Mouse (Mus musculus) megakaryocyte, embryonic 14.5 days (primary cell): ENCODE data around the gene Fxn. TPM values are rescaled to one million over a fixed set of nuclear protein-coding genes. Genes with fewer than 3 reads are reported as not detected.
A peak's percentile ranks its signal among the peaks of the same experiment; 100 is the strongest.

Experiments
- H3K27me3 ChIP-seq: replicated peaks from 2 replicates; pipeline ENCODE3; 2012; ENCODE audit warnings: inconsistent platforms
- H3K36me3 ChIP-seq: replicated peaks from 2 replicates; pipeline ENCODE3; 2012; ENCODE audit warnings: low read length, inconsistent platforms, mixed read lengths
- H3K4me1 ChIP-seq: 2 replicates; pipeline ENCODE4 v1.6.1; 2012; ENCODE audit warnings: inconsistent platforms
- H3K4me3 ChIP-seq: replicated peaks from 2 replicates; pipeline ENCODE3; 2012; ENCODE audit warnings: moderate library complexity, mild to moderate bottlenecking, inconsistent platforms
- H3K9me3 ChIP-seq: 2 replicates; pipeline ENCODE4 v1.6.1; 2012; ENCODE audit warnings: inconsistent platforms
- FLI1 ChIP-seq: IDR thresholded peaks from 2 replicates; pipeline ENCODE4 v1.6.1; 2012; ENCODE audit warnings: low read length, inconsistent platforms, mixed read lengths
- GATA1 ChIP-seq: IDR thresholded peaks from 3 replicates; pipeline ENCODE4 v1.6.1; 2012; ENCODE audit warnings: mixed read lengths, low read length, inconsistent platforms, borderline replicate concordance
- polyA plus RNA-seq: library from polyadenylated mRNA; stranded (reverse); fragments of >175 nt; gene quantifications from 2 replicates; pipeline ENCODE4 v1.2.3, GENCODE M21; 2012; ENCODE audit warnings: low replicate concordance; ENCODE audit not compliant: insufficient read depth

The Fxn gene
- polyA plus RNA-seq, 1 experiment = 35.9 TPM

GRCm38 (mm10) chr19:24271746-24272426 lies 8.5 kb downstream of the Fxn start:
- Histone ChIP-seq H3K4me1 (peaks cover 8% of the 10 kb centered on the region), H3K36me3 (peaks cover 61% of the 10 kb centered on the region), H3K9me3 (no peaks in the 10 kb centered on the region), H3K27me3 (no peaks in the 10 kb centered on the region), H3K4me3 (peak overlapping the region; percentile 59)
- TF ChIP-seq FLI1 (no peak), GATA1 (no peak)

- H3K4me3 ChIP-seq = no peak overlapping the region
- H3K9me3 ChIP-seq = no peaks in the 10 kb centered on the region
- peaks cover 8% of the 10 kb centered on the region for H3K4me1 ChIP-seq
- H3K36me3 ChIP-seq = peaks cover 58% of the 10 kb centered on the region
- TF ChIP-seq GATA1 (no peak), FLI1 (no peak)
- H3K27me3 ChIP-seq = no peaks in the 10 kb centered on the region
These were observed 9.1 kb downstream of the Fxn start for GRCm38 (mm10) chr19:24271326-24271725.

GRCm38 (mm10) chr19:24268531-24268930 lies 11.9 kb downstream of the Fxn start:
- H3K4me3 ChIP-seq = no peak overlapping the region
- no peaks in the 10 kb centered on the region for H3K27me3 ChIP-seq
- TF ChIP-seq GATA1 = no peak
- no peak for TF ChIP-seq FLI1
- peaks cover 63% of the 10 kb centered on the region for H3K36me3 ChIP-seq
- H3K4me1 ChIP-seq = peaks cover 8% of the 10 kb centered on the region
- no peaks in the 10 kb centered on the region for H3K9me3 ChIP-seq

- H3K9me3 ChIP-seq = no peaks in the 10 kb centered on the region
- no peaks in the 10 kb centered on the region for H3K27me3 ChIP-seq
- TF ChIP-seq FLI1 (no peak), GATA1 (no peak)
- peaks cover 69% of the 10 kb centered on the region for H3K36me3 ChIP-seq
- peaks cover 4% of the 10 kb centered on the region for H3K4me1 ChIP-seq
- no peak overlapping the region for H3K4me3 ChIP-seq
These were observed 14.2 kb downstream of the Fxn start for GRCm38 (mm10) chr19:24266046-24266830.

- H3K4me1 ChIP-seq = no peaks in the 10 kb centered on the region
- TF ChIP-seq FLI1 (no peak), GATA1 (no peak)
- H3K4me3 ChIP-seq = no peak overlapping the region
- H3K9me3 ChIP-seq = no peaks in the 10 kb centered on the region
- H3K27me3 ChIP-seq = no peaks in the 10 kb centered on the region
- H3K36me3 ChIP-seq = peaks cover 63% of the 10 kb centered on the region
These were observed 15.4 kb downstream of the Fxn start for GRCm38 (mm10) chr19:24264991-24265390.

GRCm38 (mm10) chr19:24262736-24263135 lies 17.7 kb downstream of the Fxn start:
- H3K36me3 ChIP-seq = peaks cover 48% of the 10 kb centered on the region
- no peaks in the 10 kb centered on the region for H3K27me3 ChIP-seq
- H3K4me1 ChIP-seq = peaks cover 17% of the 10 kb centered on the region
- H3K4me3 ChIP-seq = no peak overlapping the region
- H3K9me3 ChIP-seq = no peaks in the 10 kb centered on the region
- no peak for TF ChIP-seq GATA1
- no peak for TF ChIP-seq FLI1

- no peak overlapping the region for H3K4me3 ChIP-seq
These were observed 20.7 kb downstream of the Fxn start for GRCm38 (mm10) chr19:24259390-24260351.

GRCm38 (mm10) chr19:24258368-24258767 lies 22.0 kb downstream of the Fxn start:
- Histone ChIP-seq H3K4me1 (peaks cover 22% of the 10 kb centered on the region), H3K36me3 (peaks cover 21% of the 10 kb centered on the region), H3K9me3 (no peaks in the 10 kb centered on the region), H3K27me3 (no peaks in the 10 kb centered on the region), H3K4me3 (no peak overlapping the region)
- TF ChIP-seq FLI1 (no peak), GATA1 (no peak)

More at GRCm38 (mm10) chr19:24259390-24260351, 20.7 kb downstream of the Fxn start:
- Histone ChIP-seq H3K9me3 (no peaks in the 10 kb centered on the region), H3K4me1 (peaks cover 17% of the 10 kb centered on the region), H3K27me3 (no peaks in the 10 kb centered on the region), H3K36me3 (peaks cover 27% of the 10 kb centered on the region)
- TF ChIP-seq GATA1 = no peak
- TF ChIP-seq FLI1 = no peak

- Histone ChIP-seq H3K27me3 (no peaks in the 10 kb centered on the region), H3K36me3 (peaks cover 20% of the 10 kb centered on the region)
- TF ChIP-seq GATA1 (no peak), FLI1 (no peak)
These were observed 22.4 kb downstream of the Fxn start for GRCm38 (mm10) chr19:24257962-24258361.

More at GRCm38 (mm10) chr19:24257962-24258361, 22.4 kb downstream of the Fxn start:
- Histone ChIP-seq H3K4me1 (peaks cover 24% of the 10 kb centered on the region), H3K9me3 (no peaks in the 10 kb centered on the region), H3K4me3 (no peak overlapping the region)
